Mouse (Mus musculus): ENCODE results near the gene Cfap299.

The Cfap299 gene

GRCm38 (mm10) chr5:98380360-98380759 lies 51.3 kb downstream of the Cfap299 start:
- DNase-seq: no peak

- DNase-seq: no peak
Observed at GRCm38 (mm10) chr5:98387054-98387453, 58.0 kb downstream of the Cfap299 start.

GRCm38 (mm10) chr5:98402165-98402564 lies 73.1 kb downstream of the Cfap299 start:
- peak; percentile 5 for DNase-seq

GRCm38 (mm10) chr5:98410060-98410459 lies 81.0 kb downstream of the Cfap299 start:
- DNase-seq: no peak

GRCm38 (mm10) chr5:98416385-98417145 lies 87.5 kb downstream of the Cfap299 start:
- no peak for DNase-seq

GRCm38 (mm10) chr5:98424965-98425364 lies 95.9 kb downstream of the Cfap299 start:
- no peak for DNase-seq

GRCm38 (mm10) chr5:98426112-98426511 lies 97.0 kb downstream of the Cfap299 start:
- DNase-seq: no peak

GRCm38 (mm10) chr5:98430060-98430459 lies 101.0 kb downstream of the Cfap299 start:
- DNase-seq: no peak

GRCm38 (mm10) chr5:98438686-98439085 lies 109.6 kb downstream of the Cfap299 start:
- no peak for DNase-seq

- DNase-seq: no peak
Observed at GRCm38 (mm10) chr5:98446771-98447462, 117.8 kb downstream of the Cfap299 start.

- no peak for DNase-seq
Observed at GRCm38 (mm10) chr5:98449873-98450272, 120.8 kb downstream of the Cfap299 start.

- DNase-seq: no peak
Observed at GRCm38 (mm10) chr5:98466882-98467535, 137.9 kb downstream of the Cfap299 start.

GRCm38 (mm10) chr5:98470052-98470451 lies 140.9 kb downstream of the Cfap299 start:
- peak; percentile 8 for DNase-seq

GRCm38 (mm10) chr5:98476539-98476938 lies 147.4 kb downstream of the Cfap299 start:
- DNase-seq: no peak

GRCm38 (mm10) chr5:98477261-98477660 lies 148.2 kb downstream of the Cfap299 start:
- DNase-seq: peak; percentile 5

- no peak for DNase-seq
Observed at GRCm38 (mm10) chr5:98483507-98483906, 154.4 kb downstream of the Cfap299 start.

- DNase-seq: no peak
Observed at GRCm38 (mm10) chr5:98485189-98485588, 156.1 kb downstream of the Cfap299 start.

GRCm38 (mm10) chr5:98498317-98498716 lies 169.2 kb downstream of the Cfap299 start:
- DNase-seq: peak; percentile 1

GRCm38 (mm10) chr5:98516214-98516613 lies 187.1 kb downstream of the Cfap299 start:
- no peak for DNase-seq

GRCm38 (mm10) chr5:98520118-98520517 lies 191.0 kb downstream of the Cfap299 start:
- no peak for DNase-seq

- no peak for DNase-seq
Observed at GRCm38 (mm10) chr5:98522270-98522977, 193.3 kb downstream of the Cfap299 start.

- DNase-seq: no peak
Observed at GRCm38 (mm10) chr5:98523050-98523449, 193.9 kb downstream of the Cfap299 start.

- no peak for DNase-seq
Observed at GRCm38 (mm10) chr5:98523783-98524182, 194.7 kb downstream of the Cfap299 start.

Measured in right cerebral cortex, adult 18-20 months (tissue).